Mouse (Mus musculus): Measurements from ENCODE around the gene Phf7. TPM values are rescaled to one million over a fixed set of nuclear protein-coding genes. Genes with fewer than 3 reads are reported as not detected.
A peak's percentile ranks its signal among the peaks of the same experiment; 100 is the strongest.

Gene Phf7
- total RNA-seq, 2 experiments from 2014 or later = 3.3 to 4.3 TPM

DNA sequence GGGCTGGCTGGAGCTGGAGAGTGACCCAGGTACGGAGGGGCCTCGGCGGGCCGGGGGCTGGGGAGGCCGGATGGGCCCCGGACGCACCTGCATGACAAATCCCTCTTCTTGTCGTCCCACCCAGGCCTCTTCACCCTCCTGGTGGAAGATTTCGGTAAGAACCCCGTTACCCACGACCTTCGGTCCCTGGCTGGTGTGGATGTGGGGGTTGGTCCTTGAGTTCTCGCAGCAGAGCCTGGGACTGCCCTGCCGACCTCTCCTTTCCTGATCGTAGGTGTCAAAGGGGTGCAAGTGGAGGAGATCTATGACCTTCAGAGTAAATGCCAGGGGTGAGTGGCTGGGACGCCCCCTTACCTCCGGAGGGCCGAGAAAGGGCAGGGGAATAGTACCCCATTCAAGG lies 509 bp upstream of the Phf7 start:
- Histone ChIP-seq H3K4me3 (peak overlapping the region; percentile 99), H3K27ac (peak overlapping the region; percentile 89)
- intact Hi-C loops (cut with DNase I) = loop anchor here (2.0 to 5.0 kb wide), 3 partner anchors 45 to 234 kb away; partner anchors contain the start of genes Capn7, Gnl3 and Pbrm1
- DNase-seq (ENCODE audit: extremely low spot score in 1 of 2, low spot score in 2 of 2) = no peak
- TF ChIP-seq CTCF (IDR thresholded peaks at IDR 0.05) = no peak

GRCm38 (mm10) chr14:31250222-31251083 lies 664 bp downstream of the Phf7 start:
- intact Hi-C loops (cut with DNase I) = loop anchor here (2.0 to 5.0 kb wide), 3 partner anchors 44 to 233 kb away; partner anchors contain the start of genes Capn7, Gnl3 and Pbrm1
- peak overlapping the region; percentile 97 for H3K27ac ChIP-seq
- peak overlapping the region; percentile 99 for H3K4me3 ChIP-seq
- no peak for TF ChIP-seq CTCF (IDR thresholded peaks at IDR 0.05)
- no peak for DNase-seq (ENCODE audit: extremely low spot score in 1 of 2, low spot score in 2 of 2)

GRCm38 (mm10) chr14:31248396-31248795 lies 2.7 kb downstream of the Phf7 start:
- intact Hi-C loops (cut with DNase I) = no loop called here
- no peak for DNase-seq (ENCODE audit: extremely low spot score in 1 of 2, low spot score in 2 of 2)
- no peak for TF ChIP-seq CTCF (IDR thresholded peaks at IDR 0.05)
- H3K27ac ChIP-seq = no peak overlapping the region
- H3K4me3 ChIP-seq = no peak overlapping the region

GRCm38 (mm10) chr14:31245946-31246345 lies 5.2 kb downstream of the Phf7 start:
- Histone ChIP-seq H3K4me3 (no peak overlapping the region), H3K27ac (no peak overlapping the region)
- TF ChIP-seq CTCF (IDR thresholded peaks at IDR 0.05) = no peak
- DNase-seq (ENCODE audit: extremely low spot score in 1 of 2, low spot score in 2 of 2) = no peak
- intact Hi-C loops (cut with DNase I) = no loop called here

DNA sequence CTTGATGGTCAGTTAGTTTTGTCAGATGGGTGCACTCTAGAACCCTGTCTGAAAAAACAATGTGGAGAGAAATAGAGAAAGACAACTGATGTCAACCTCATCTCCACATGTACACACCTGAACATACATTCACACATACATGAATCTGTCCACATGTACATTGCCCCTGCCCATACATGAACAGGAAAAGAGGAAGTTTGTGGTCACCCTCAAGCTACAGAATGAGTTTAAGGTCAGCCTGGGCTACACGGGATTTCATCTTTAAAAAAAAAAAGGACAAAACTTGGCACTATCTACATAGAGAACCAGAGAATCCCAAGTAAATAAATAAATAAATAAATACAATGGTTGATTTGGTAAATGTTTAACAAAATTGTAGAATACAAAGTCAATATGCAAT lies 6.3 kb downstream of the Phf7 start:
- no peak for TF ChIP-seq CTCF (IDR thresholded peaks at IDR 0.05)
- H3K27ac ChIP-seq = no peak overlapping the region
- no peak for DNase-seq (ENCODE audit: extremely low spot score in 1 of 2, low spot score in 2 of 2)
- intact Hi-C loops (cut with DNase I) = no loop called here
- H3K4me3 ChIP-seq = no peak overlapping the region

DNA sequence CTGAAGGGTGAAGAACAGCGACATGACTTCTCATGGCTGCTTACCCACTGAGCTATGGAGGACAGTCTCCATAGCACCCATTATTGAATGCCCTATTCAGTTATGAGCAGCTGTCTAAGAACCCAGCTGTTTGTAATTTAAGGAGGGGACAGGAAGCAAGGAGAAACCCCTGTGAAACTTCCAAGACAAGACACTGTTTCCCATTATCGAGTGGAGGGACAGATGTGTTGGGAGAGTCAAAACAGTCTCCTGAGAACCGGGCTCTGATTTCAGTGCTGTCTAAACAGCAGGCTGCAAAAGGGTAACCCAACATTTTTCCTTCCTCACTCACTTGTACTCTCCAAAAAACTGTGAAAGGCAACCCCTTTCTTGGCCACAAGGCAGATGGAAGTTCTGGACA lies 10.6 kb downstream of the Phf7 start:
- intact Hi-C loops (cut with DNase I) = no loop called here
- no peak overlapping the region for H3K4me3 ChIP-seq
- DNase-seq (ENCODE audit: extremely low spot score in 1 of 2, low spot score in 2 of 2) = no peak
- no peak for TF ChIP-seq CTCF (IDR thresholded peaks at IDR 0.05)
- H3K27ac ChIP-seq = no peak overlapping the region

GRCm38 (mm10) chr14:31237101-31237882 lies 13.8 kb downstream of the Phf7 start:
- H3K27ac ChIP-seq = no peak overlapping the region
- H3K4me3 ChIP-seq = no peak overlapping the region
- intact Hi-C loops (cut with DNase I) = no loop called here
- no peak for TF ChIP-seq CTCF (IDR thresholded peaks at IDR 0.05)
- DNase-seq (ENCODE audit: extremely low spot score in 1 of 2, low spot score in 2 of 2) = no peak

DNA sequence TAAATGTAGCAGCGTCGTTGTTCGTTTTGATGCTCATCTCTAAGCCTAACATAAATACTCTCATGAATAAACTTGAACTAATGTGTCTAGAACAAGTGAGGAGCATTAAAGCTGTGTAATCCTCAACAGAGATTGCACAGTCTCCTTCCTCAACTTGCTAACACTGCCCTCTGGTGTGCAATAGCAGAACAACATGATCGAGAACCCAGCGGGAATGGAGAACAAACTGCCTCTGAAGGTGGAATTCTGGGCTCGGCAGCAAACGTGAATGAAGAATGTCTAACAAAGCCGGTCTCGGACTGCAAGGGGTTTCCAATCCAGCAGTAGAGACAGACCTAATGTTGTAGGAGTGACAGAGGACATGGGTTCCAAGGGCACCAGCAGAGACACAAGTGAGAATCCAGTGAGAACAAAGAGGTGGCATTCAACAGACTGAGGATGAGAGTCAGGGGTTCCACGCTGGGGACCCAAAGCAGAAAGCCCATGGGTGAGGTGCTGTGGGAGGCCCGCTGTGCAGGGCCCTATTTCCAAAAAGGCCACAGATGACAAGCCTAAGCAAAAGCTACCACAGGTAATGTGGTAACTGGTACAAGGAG lies 17.0 kb downstream of the Phf7 start:
- intact Hi-C loops (cut with DNase I) = loop anchor here (1.0 kb wide), 1 partner anchor 19 kb away; no protein-coding TSS in a partner anchor
- H3K27ac ChIP-seq = 0 out of 2 replicates have a peak overlapping the region, but pooled peaks have one; percentile 18
- peak; percentile 80 to 86 for DNase-seq (ENCODE audit: extremely low spot score in 1 of 2, low spot score in 2 of 2)
- H3K4me3 ChIP-seq = no peak overlapping the region
- peak; percentile 79 for TF ChIP-seq CTCF (IDR thresholded peaks at IDR 0.05)

GRCm38 (mm10) chr14:31233070-31233995 lies 17.8 kb downstream of the Phf7 start:
- TF ChIP-seq CTCF (IDR thresholded peaks at IDR 0.05) = no peak

GRCm38 (mm10) chr14:31232404-31233069 lies 18.6 kb downstream of the Phf7 start:
- intact Hi-C loops (cut with DNase I) = no loop called here
- no peak for DNase-seq (ENCODE audit: extremely low spot score in 1 of 2, low spot score in 2 of 2)
- Histone ChIP-seq H3K4me3 (no peak overlapping the region), H3K27ac (no peak overlapping the region; the same call in 1 of the 2 replicates)
- no peak for TF ChIP-seq CTCF (IDR thresholded peaks at IDR 0.05)

More at GRCm38 (mm10) chr14:31233070-31233995, 17.8 kb downstream of the Phf7 start:
- no peak for DNase-seq (ENCODE audit: extremely low spot score in 1 of 2, low spot score in 2 of 2)
- intact Hi-C loops (cut with DNase I) = no loop called here
- Histone ChIP-seq H3K4me3 (no peak overlapping the region), H3K27ac (peak overlapping the region; percentile 18; the same call in 1 of the 2 replicates)

Measured in left cerebral cortex, adult 2 months (tissue).